Mouse (Mus musculus) lung, embryonic 16.5 days (tissue): ENCODE measurements at regions not wholly inside any gene's neighbourhood (a gene's known extent, or its start where the extent isn't known, plus 50 kb on each side); places are given as distances from the start of the nearest gene placed in this dataset.

Experiments
- ATAC-seq: fragments of 200-750 bp; cut with Nextera tagmentation; 2 replicates; pipeline ENCODE4 v1.8.0; 2017; ENCODE audit warnings: low read depth, mild to moderate bottlenecking, moderate library complexity
- H3K27ac ChIP-seq: fragments of 300-500 bp; sonication (generic); 2 replicates; pipeline ENCODE4 v1.5.1; 2014; ENCODE audit warnings: mild to moderate bottlenecking, control low read depth, low read length
- H3K27me3 ChIP-seq: fragments of 300-500 bp; sonication (generic); 2 replicates; pipeline ENCODE4 v1.6.1; 2014; ENCODE audit warnings: low read depth, low read length, mixed read lengths; ENCODE audit not compliant: control insufficient read depth, insufficient read depth
- H3K36me3 ChIP-seq: fragments of 300-500 bp; sonication (generic); 2 replicates; pipeline ENCODE4 v1.6.1; 2014; ENCODE audit warnings: low read length; ENCODE audit not compliant: control insufficient read depth, insufficient read depth
- H3K4me1 ChIP-seq: fragments of 300-500 bp; sonication (generic); replicated peaks from 2 replicates; pipeline ENCODE4 v1.6.1; 2014; ENCODE audit warnings: low read length, mixed read lengths; ENCODE audit not compliant: control insufficient read depth, insufficient read depth
- H3K4me2 ChIP-seq: fragments of 300-500 bp; sonication (generic); 2 replicates; pipeline ENCODE4 v1.6.1; 2014; ENCODE audit warnings: low read depth, low read length, control low read depth
- H3K4me3 ChIP-seq: fragments of 300-500 bp; sonication (generic); 2 replicates; pipeline ENCODE4 v1.5.1; 2014; ENCODE audit warnings: mild to moderate bottlenecking, low read length, control low read depth
- H3K9ac ChIP-seq: fragments of 300-500 bp; sonication (generic); 2 replicates; pipeline ENCODE4 v1.6.1; 2014; ENCODE audit warnings: low read length, control low read depth
- H3K9me3 ChIP-seq: fragments of 300-500 bp; sonication (generic); 2 replicates; pipeline ENCODE4 v1.6.1; 2016; ENCODE audit warnings: low read length; ENCODE audit not compliant: control insufficient read depth
- WGBS: fragments of 180-500 bp; shearing (Covaris S2); extraction: QIAGEN DNeasy Blood & Tissue Kit; methylation state at CpG from one replicate; pipeline ENCODE4 v1.1.7; 2014; 5-methylcytosine and 5-hydroxymethylcytosine counted together

DNA sequence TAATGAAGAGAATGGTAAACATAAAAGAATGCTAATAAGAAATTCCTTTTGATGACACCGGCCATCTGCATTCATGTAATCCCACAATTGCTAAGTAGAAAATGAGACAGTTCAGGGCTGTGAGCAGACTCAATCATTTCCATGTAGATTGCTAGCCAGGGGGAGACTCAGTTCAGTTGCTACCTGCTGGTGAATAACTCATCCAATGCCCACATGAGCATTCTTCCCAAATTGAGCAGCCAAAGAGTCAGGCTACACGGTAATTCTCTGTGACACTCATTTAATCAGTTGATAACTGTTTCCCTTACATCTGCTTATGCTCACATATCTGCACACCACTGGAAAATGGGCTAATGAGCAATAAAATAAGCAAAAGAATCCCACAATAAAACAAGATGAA, 345.0 kb downstream of the Ipo11 start:
- Histone ChIP-seq H3K27me3 (no peaks in the 10 kb centered on the region), H3K27ac (no peak overlapping the region), H3K4me3 (no peak overlapping the region), H3K4me1 (no peaks in the 10 kb centered on the region), H3K36me3 (no peaks in the 10 kb centered on the region), H3K4me2 (no peak overlapping the region), H3K9me3 (no peaks in the 10 kb centered on the region), H3K9ac (no peak overlapping the region)
- WGBS: 72% methylated on average over 2 of the region's 2 CpGs
- no peak for ATAC-seq

DNA sequence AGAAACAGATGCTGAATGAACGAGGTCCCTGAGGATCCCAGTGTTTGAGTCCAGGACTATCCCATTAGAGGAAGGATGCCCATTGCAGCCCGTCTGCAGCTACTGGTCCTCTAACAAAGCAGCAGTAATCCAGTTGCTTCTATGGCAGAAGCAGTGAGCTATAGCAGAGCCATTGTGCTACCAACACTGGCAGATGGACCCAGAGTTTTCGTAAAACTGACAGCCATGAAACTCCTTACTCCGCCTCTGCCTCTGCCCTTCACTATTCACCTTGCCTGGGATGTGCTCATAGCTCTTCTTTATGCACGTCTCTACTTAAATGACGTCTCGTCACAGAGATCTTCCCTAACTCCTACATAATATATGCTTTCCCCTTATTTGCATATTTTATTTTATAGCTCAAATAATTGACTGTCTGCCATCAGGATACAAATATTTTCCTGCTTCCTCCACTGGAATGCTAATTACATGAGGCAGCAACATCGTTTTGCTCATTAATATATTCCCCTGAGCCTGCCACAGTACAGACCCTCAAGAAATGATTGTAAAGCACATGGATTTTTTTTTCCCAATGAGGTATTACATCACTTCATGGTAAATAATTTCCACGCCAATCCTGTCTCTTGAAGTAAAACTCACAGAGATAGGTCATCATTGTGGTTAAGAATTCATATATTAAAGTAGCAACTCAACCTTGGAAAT, 368.9 kb downstream of the Ipo11 start:
- Histone ChIP-seq H3K4me2 (no peak overlapping the region), H3K4me3 (no peak overlapping the region), H3K27ac (no peak overlapping the region), H3K36me3 (no peaks in the 10 kb centered on the region), H3K9me3 (no peaks in the 10 kb centered on the region), H3K9ac (no peak overlapping the region), H3K27me3 (no peaks in the 10 kb centered on the region), H3K4me1 (no peaks in the 10 kb centered on the region)
- 79% methylated on average over 9 of the region's 9 CpGs for WGBS
- ATAC-seq: no peak

DNA sequence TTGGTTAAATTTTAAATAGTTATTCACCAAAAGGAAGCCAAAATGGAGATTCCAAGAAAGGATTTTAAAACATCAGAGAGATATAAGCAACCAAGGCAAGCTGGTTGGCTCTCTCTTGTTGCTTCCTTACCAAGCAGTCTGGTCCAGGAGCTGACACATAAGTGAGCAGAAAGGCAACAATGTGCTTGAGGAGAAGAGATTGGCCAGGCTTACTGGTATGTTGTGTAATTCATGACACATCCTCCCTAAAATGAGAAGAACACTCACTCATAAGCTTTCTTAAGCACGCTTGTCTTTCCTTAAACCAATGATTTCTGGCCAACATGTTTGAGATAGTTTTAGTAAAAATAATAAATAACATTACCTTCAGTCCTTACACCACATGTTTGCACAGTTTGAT, 374.2 kb downstream of the Ipo11 start:
- H3K4me3 ChIP-seq: no peak overlapping the region
- H3K36me3 ChIP-seq: no peaks in the 10 kb centered on the region
- WGBS: 71% methylated on average over 1 of the region's 1 CpGs
- H3K4me1 ChIP-seq: no peaks in the 10 kb centered on the region
- no peak for ATAC-seq
- H3K27me3 ChIP-seq: no peaks in the 10 kb centered on the region
- no peak overlapping the region for H3K27ac ChIP-seq
- no peak overlapping the region for H3K9ac ChIP-seq
- H3K4me2 ChIP-seq: no peak overlapping the region
- H3K9me3 ChIP-seq: no peaks in the 10 kb centered on the region

DNA sequence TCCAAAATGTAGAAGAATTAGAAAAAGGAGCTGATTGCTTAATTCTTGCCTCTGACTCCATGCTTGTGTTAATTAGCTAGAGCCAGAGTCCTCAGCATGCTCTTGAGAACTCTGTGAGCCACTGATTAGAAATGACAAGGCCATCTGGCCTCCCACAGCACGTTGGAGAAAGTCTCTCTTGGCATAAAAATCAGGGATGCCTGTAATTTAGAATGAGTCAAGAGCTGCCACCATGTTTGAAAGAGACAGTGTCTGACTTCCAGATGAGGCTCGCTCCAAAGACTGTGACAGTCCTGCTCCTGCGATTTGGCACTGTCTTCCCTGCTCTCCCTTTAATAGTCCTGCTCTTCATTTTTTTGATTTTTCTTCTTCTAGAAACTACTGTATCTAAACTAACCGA, 374.6 kb downstream of the Ipo11 start:
- ATAC-seq: no peak
- Histone ChIP-seq H3K36me3 (no peaks in the 10 kb centered on the region), H3K9ac (no peak overlapping the region), H3K4me2 (no peak overlapping the region), H3K27me3 (no peaks in the 10 kb centered on the region), H3K27ac (no peak overlapping the region), H3K4me1 (no peaks in the 10 kb centered on the region), H3K9me3 (no peaks in the 10 kb centered on the region), H3K4me3 (no peak overlapping the region)
- 66% methylated on average over 4 of the region's 4 CpGs for WGBS

DNA sequence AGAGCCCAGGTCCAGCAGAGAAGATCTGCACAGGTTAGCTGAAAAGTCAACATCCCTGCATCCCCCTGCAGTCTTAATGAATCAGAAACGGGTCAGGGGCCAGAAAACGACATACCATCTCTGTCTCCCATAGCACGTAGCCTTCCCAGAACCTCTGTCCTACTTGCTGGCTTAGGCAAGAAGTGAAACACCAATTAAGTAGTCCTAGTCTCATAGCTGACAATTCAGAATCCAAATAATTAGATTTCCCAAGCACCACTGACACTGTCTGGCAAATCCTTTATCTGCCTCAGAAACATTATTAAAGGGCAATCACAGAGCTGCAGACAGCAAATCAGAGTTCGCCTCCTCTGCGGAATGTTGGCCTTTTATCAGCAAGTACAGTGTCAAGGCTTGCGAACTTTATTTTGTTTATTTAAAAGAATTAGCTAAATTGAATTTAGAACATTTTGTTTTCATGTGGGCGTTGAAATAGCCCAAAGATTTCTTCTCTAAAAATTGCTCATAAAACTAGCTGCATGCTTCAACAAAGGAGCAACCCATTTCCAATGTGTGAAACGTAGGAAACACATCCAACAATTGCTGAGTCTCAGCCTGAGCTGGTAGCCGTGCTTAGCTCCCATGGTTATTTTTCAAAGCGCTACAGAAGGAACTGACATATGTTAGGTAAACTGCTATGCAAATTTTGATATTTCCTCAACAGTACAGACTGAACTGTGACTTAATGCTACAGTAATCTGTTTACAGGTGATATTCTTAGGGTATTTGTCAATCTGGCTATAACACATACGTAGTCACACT, 411.2 kb downstream of the Ipo11 start:
- no peaks in the 10 kb centered on the region for H3K27me3 ChIP-seq
- WGBS: 53% methylated on average over 11 of the region's 11 CpGs

DNA sequence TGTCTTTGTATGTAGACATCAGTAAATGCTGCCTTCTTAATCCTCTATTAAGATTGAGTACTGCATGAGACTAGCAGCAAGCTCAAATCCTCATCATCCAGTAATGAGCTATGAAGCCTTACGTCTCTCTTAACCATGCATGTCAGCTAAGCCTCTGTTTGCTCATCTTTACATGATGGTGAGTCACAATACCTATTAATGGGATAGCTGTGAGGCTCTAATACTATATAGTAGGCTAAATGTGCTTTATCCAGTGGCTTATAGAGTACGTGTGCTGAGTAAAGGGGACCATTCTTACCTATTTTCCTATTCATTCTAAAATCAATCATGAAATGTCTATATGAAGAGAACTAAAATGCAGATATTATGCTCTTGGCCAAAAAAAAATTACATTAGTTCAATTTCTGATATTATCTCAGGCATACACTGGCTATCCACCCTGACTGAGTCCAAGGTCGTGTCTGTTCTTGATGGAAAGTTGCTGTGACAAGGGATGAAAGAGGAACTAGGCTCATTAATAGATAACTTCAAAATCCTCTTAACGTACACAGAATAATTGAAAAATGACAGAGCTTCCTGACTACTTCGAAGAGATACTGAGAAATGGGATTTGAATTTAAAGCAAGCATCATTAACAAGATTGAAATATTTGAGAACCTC, 422.1 kb downstream of the Ipo11 start:
- no peaks in the 10 kb centered on the region for H3K27me3 ChIP-seq
- H3K9me3 ChIP-seq: no peaks in the 10 kb centered on the region
- no peaks in the 10 kb centered on the region for H3K36me3 ChIP-seq
- H3K4me1 ChIP-seq: no peaks in the 10 kb centered on the region
- 59% methylated on average over 5 of the region's 5 CpGs for WGBS
- no peak for ATAC-seq
- no peak overlapping the region for H3K27ac ChIP-seq
- no peak overlapping the region for H3K4me3 ChIP-seq
- no peak overlapping the region for H3K9ac ChIP-seq
- no peak overlapping the region for H3K4me2 ChIP-seq

More for the DNA sequence above, 411.2 kb downstream of the Ipo11 start:
- Histone ChIP-seq H3K9me3 (no peaks in the 10 kb centered on the region), H3K4me1 (no peaks in the 10 kb centered on the region), H3K9ac (no peak overlapping the region), H3K36me3 (no peaks in the 10 kb centered on the region), H3K4me2 (no peak overlapping the region), H3K4me3 (no peak overlapping the region), H3K27ac (no peak overlapping the region)
- no peak for ATAC-seq

DNA sequence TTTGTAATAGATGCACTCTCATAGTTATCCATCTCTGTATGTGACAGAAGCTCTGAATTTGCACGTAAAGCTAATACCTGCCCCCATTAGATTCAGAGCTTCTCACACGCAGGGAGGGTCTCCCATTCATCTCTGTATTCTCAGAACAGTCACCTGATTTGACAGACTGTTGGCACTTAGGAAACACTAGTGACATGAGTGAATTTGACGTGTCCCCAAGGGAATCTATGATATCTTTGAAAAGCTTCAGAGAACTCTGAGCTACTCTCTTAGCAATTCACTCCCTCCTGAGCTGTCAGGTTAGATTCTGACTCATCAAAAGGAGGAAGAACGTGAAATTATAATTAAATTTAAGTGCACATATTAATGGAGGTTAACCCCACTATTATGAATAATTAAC, 423.1 kb downstream of the Ipo11 start:
- WGBS: 64% methylated on average over 4 of the region's 4 CpGs
- no peaks in the 10 kb centered on the region for H3K4me1 ChIP-seq

DNA sequence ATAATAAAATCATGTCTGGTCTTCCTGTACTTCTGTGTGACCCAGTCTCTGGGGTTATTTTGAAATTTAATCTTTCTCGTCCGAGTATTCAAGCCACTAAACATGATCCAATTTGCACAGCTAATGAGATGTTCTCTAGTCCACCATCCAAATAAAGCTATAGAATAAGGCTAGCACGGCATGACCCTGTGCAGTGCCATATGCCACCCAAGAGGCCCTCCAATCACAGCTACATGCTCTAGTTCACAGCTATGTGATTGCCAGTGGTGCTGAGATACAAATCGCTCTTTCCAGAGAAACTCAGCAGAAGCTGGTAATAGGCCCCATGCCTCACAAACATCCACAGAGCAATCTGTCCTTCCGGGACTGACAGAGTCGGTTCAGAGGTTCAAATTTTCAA, 426.3 kb downstream of the Ipo11 start:
- Histone ChIP-seq H3K9me3 (no peaks in the 10 kb centered on the region; the same call in 1 of the 2 replicates), H3K4me3 (no peak overlapping the region), H3K36me3 (no peaks in the 10 kb centered on the region), H3K27ac (no peak overlapping the region), H3K4me1 (no peaks in the 10 kb centered on the region), H3K9ac (no peak overlapping the region), H3K27me3 (no peaks in the 10 kb centered on the region), H3K4me2 (no peak overlapping the region)
- no peak for ATAC-seq
- WGBS: 81% methylated on average over 6 of the region's 6 CpGs

More for the DNA sequence above, 423.1 kb downstream of the Ipo11 start:
- Histone ChIP-seq H3K27ac (no peak overlapping the region), H3K36me3 (no peaks in the 10 kb centered on the region), H3K9me3 (no peaks in the 10 kb centered on the region), H3K9ac (no peak overlapping the region), H3K4me2 (no peak overlapping the region), H3K27me3 (no peaks in the 10 kb centered on the region), H3K4me3 (no peak overlapping the region)
- no peak for ATAC-seq

DNA sequence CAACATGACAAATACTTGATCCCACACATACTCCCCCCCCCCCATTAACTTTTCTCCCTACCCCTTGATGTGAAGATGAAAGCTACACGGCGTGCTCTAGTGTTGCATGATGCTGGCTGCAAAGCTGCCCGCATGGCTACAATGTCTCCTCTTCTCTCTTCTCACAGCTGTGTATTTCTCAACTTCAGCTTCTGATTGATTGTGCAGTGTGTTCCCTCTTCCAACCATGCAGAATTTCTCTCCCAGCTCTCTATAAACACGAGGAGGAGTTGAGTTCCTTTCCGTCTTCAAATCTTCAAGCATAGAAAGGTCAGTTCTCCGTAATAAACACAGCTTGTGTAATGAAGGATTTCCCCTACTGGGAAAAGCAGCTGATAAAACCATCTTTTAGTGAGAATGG, 435.5 kb downstream of the Ipo11 start:
- H3K4me2 ChIP-seq: no peak overlapping the region

More for the DNA sequence above, 435.5 kb downstream of the Ipo11 start:
- Histone ChIP-seq H3K27me3 (no peaks in the 10 kb centered on the region), H3K27ac (no peak overlapping the region), H3K4me1 (no peaks in the 10 kb centered on the region), H3K36me3 (no peaks in the 10 kb centered on the region), H3K9me3 (no peaks in the 10 kb centered on the region; the same call in 1 of the 2 replicates), H3K9ac (no peak overlapping the region), H3K4me3 (no peak overlapping the region)
- ATAC-seq: no peak
- 36% methylated on average over 6 of the region's 6 CpGs for WGBS
